Mouse (Mus musculus) neural tube, embryonic 13.5 days (tissue): ENCODE results near the gene Tas1r2. TPM values are rescaled to one million over a fixed set of nuclear protein-coding genes. Genes with fewer than 3 reads are reported as not detected.

Experiments
- ATAC-seq: fragments of 200-750 bp; cut with Nextera tagmentation; 2 replicates; pipeline ENCODE4 v1.8.0; 2017; ENCODE audit warnings: low read depth, mild to moderate bottlenecking, moderate TSS enrichment, moderate library complexity
- H3K27ac ChIP-seq: fragments of 300-500 bp; sonication (generic); replicated peaks from 2 replicates; pipeline ENCODE4 v1.5.1; 2015; ENCODE audit warnings: moderate library complexity, mild to moderate bottlenecking, inconsistent platforms
- H3K27me3 ChIP-seq: fragments of 300-500 bp; sonication (generic); 2 replicates; pipeline ENCODE4 v1.6.1; 2015; ENCODE audit warnings: mild to moderate bottlenecking, inconsistent platforms
- H3K36me3 ChIP-seq: fragments of 300-500 bp; sonication (generic); 2 replicates; pipeline ENCODE4 v1.6.1; 2015; ENCODE audit warnings: mild to moderate bottlenecking, inconsistent platforms
- H3K4me1 ChIP-seq: fragments of 300-500 bp; sonication (generic); replicated peaks from 2 replicates; pipeline ENCODE4 v1.6.1; 2015; ENCODE audit warnings: inconsistent platforms
- H3K4me2 ChIP-seq: fragments of 300-500 bp; sonication (generic); 2 replicates; pipeline ENCODE4 v1.6.1; 2015; ENCODE audit warnings: inconsistent platforms, mild to moderate bottlenecking, moderate library complexity
- H3K4me3 ChIP-seq: fragments of 300-500 bp; sonication (generic); 2 replicates; pipeline ENCODE4 v1.5.1; 2015; ENCODE audit warnings: mild to moderate bottlenecking, inconsistent platforms
- H3K9ac ChIP-seq: fragments of 300-500 bp; sonication (generic); 2 replicates; pipeline ENCODE4 v1.6.1; 2015; ENCODE audit warnings: moderate library complexity, mild to moderate bottlenecking, inconsistent platforms
- H3K9me3 ChIP-seq: fragments of 300-500 bp; sonication (generic); 2 replicates; pipeline ENCODE4 v1.6.1; 2016; ENCODE audit warnings: inconsistent platforms
- WGBS: fragments of 180-500 bp; shearing (Covaris S2); methylation state at CpG from one replicate; pipeline ENCODE4 v1.1.7; 2015; 5-methylcytosine and 5-hydroxymethylcytosine counted together
- polyA plus RNA-seq: library from polyadenylated mRNA; unstranded; fragments of >200 nt; fragmentation: Nextera tagmentation; extraction: Ambion mirVana; gene quantifications from 2 replicates; pipeline ENCODE4 v1.2.1, GENCODE M21; 2015

Gene Tas1r2
- polyA plus RNA-seq, 1 experiment from 2014 or later = not detected

GRCm38 (mm10) chr4:139684639-139685017 is 31.3 kb downstream of the Tas1r2 start:
- H3K36me3 ChIP-seq = no peaks in the 10 kb centered on the region
- no peak overlapping the region for H3K27ac ChIP-seq
- no peak overlapping the region for H3K4me2 ChIP-seq
- H3K9me3 ChIP-seq = peaks cover 7% of the 10 kb centered on the region; the same call in 1 of the 2 replicates
- no peak for ATAC-seq
- no peaks in the 10 kb centered on the region for H3K27me3 ChIP-seq
- H3K4me1 ChIP-seq = 0 out of 2 replicates have a peak, but pooled peaks cover under 1% of the 10 kb centered on the region
- no peak overlapping the region for H3K9ac ChIP-seq
- no peak overlapping the region for H3K4me3 ChIP-seq
- 9% methylated on average over 3 of the region's 3 CpGs for WGBS

- Histone ChIP-seq H3K27ac (no peak overlapping the region), H3K9me3 (no peaks in the 10 kb centered on the region), H3K27me3 (no peaks in the 10 kb centered on the region; the same call in 1 of the 2 replicates), H3K9ac (no peak overlapping the region), H3K4me3 (no peak overlapping the region), H3K4me1 (0 out of 2 replicates have a peak, but pooled peaks cover 6% of the 10 kb centered on the region), H3K4me2 (no peak overlapping the region), H3K36me3 (no peaks in the 10 kb centered on the region)
- WGBS = 54% methylated on average over 9 of the region's 9 CpGs
- ATAC-seq = no peak
Measured at GRCm38 (mm10) chr4:139688058-139688457, 34.7 kb downstream of the Tas1r2 start.

GRCm38 (mm10) chr4:139689627-139690269 is 36.4 kb downstream of the Tas1r2 start:
- 43% methylated on average over 7 of the region's 7 CpGs for WGBS
- H3K36me3 ChIP-seq = no peaks in the 10 kb centered on the region
- no peak for ATAC-seq
- no peaks in the 10 kb centered on the region; the same call in 1 of the 2 replicates for H3K27me3 ChIP-seq
- H3K9ac ChIP-seq = no peak overlapping the region
- no peak overlapping the region for H3K4me3 ChIP-seq
- no peak overlapping the region for H3K27ac ChIP-seq
- H3K4me2 ChIP-seq = no peak overlapping the region
- no peaks in the 10 kb centered on the region for H3K9me3 ChIP-seq
- 0 out of 2 replicates have a peak, but pooled peaks cover 6% of the 10 kb centered on the region for H3K4me1 ChIP-seq

- no peaks in the 10 kb centered on the region for H3K9me3 ChIP-seq
- no peaks in the 10 kb centered on the region for H3K36me3 ChIP-seq
- no peak overlapping the region for H3K4me3 ChIP-seq
- H3K27ac ChIP-seq = no peak overlapping the region
- no peak for ATAC-seq
- no peaks in the 10 kb centered on the region; the same call in 1 of the 2 replicates for H3K27me3 ChIP-seq
- peaks cover 16% of the 10 kb centered on the region for H3K4me1 ChIP-seq
- no peak overlapping the region for H3K4me2 ChIP-seq
- 64% methylated on average over 5 of the region's 5 CpGs for WGBS
- H3K9ac ChIP-seq = no peak overlapping the region
Measured at GRCm38 (mm10) chr4:139693315-139693714, 40.0 kb downstream of the Tas1r2 start.

GRCm38 (mm10) chr4:139697755-139698154 is 44.4 kb downstream of the Tas1r2 start:
- Histone ChIP-seq H3K4me3 (no peak overlapping the region), H3K9me3 (no peaks in the 10 kb centered on the region), H3K4me1 (peaks cover 10% of the 10 kb centered on the region), H3K4me2 (no peak overlapping the region), H3K27ac (no peak overlapping the region), H3K36me3 (no peaks in the 10 kb centered on the region), H3K27me3 (no peaks in the 10 kb centered on the region; the same call in 1 of the 2 replicates), H3K9ac (no peak overlapping the region)
- ATAC-seq = no peak
- WGBS = 1% methylated on average over 9 of the region's 9 CpGs

GRCm38 (mm10) chr4:139698602-139699001 is 45.3 kb downstream of the Tas1r2 start:
- ATAC-seq = no peak
- Histone ChIP-seq H3K9ac (no peak overlapping the region), H3K27me3 (no peaks in the 10 kb centered on the region; the same call in 1 of the 2 replicates), H3K4me2 (no peak overlapping the region), H3K27ac (no peak overlapping the region), H3K36me3 (no peaks in the 10 kb centered on the region), H3K4me1 (peaks cover 10% of the 10 kb centered on the region), H3K9me3 (no peaks in the 10 kb centered on the region), H3K4me3 (no peak overlapping the region)
- WGBS = 57% methylated on average over 8 of the region's 8 CpGs

- WGBS = 72% methylated on average over 4 of the region's 4 CpGs
Measured at GRCm38 (mm10) chr4:139702914-139703313, 49.6 kb downstream of the Tas1r2 start.

GRCm38 (mm10) chr4:139703468-139703867 is 50.1 kb downstream of the Tas1r2 start:
- H3K27ac ChIP-seq = no peak overlapping the region
- H3K27me3 ChIP-seq = no peaks in the 10 kb centered on the region
- ATAC-seq = no peak
- H3K4me2 ChIP-seq = no peak overlapping the region
- H3K4me1 ChIP-seq = no peaks in the 10 kb centered on the region
- H3K9ac ChIP-seq = no peak overlapping the region
- no peak overlapping the region for H3K4me3 ChIP-seq
- no peaks in the 10 kb centered on the region for H3K36me3 ChIP-seq
- no peaks in the 10 kb centered on the region for H3K9me3 ChIP-seq
- 84% methylated on average over 11 of the region's 11 CpGs for WGBS

More at GRCm38 (mm10) chr4:139702914-139703313, 49.6 kb downstream of the Tas1r2 start:
- H3K27ac ChIP-seq = no peak overlapping the region
- no peaks in the 10 kb centered on the region for H3K27me3 ChIP-seq
- no peak overlapping the region for H3K4me2 ChIP-seq
- H3K36me3 ChIP-seq = no peaks in the 10 kb centered on the region
- no peak for ATAC-seq
- H3K4me1 ChIP-seq = peaks cover 3% of the 10 kb centered on the region
- no peak overlapping the region for H3K4me3 ChIP-seq
- no peak overlapping the region for H3K9ac ChIP-seq
- H3K9me3 ChIP-seq = no peaks in the 10 kb centered on the region

- peaks cover 8% of the 10 kb centered on the region for H3K4me1 ChIP-seq
- H3K36me3 ChIP-seq = no peaks in the 10 kb centered on the region
- H3K4me3 ChIP-seq = no peak overlapping the region
- no peak for ATAC-seq
- no peaks in the 10 kb centered on the region for H3K27me3 ChIP-seq
- no peaks in the 10 kb centered on the region for H3K9me3 ChIP-seq
- no peak overlapping the region for H3K4me2 ChIP-seq
- no peak overlapping the region for H3K27ac ChIP-seq
- H3K9ac ChIP-seq = no peak overlapping the region
- WGBS = 89% methylated on average over 5 of the region's 5 CpGs
Measured at GRCm38 (mm10) chr4:139705986-139706385, 52.6 kb downstream of the Tas1r2 start.

- Histone ChIP-seq H3K36me3 (no peaks in the 10 kb centered on the region), H3K9ac (no peak overlapping the region), H3K27me3 (no peaks in the 10 kb centered on the region), H3K9me3 (no peaks in the 10 kb centered on the region), H3K27ac (peak overlapping the region; percentile 52; the same call in 1 of the 2 replicates), H3K4me1 (peaks cover 18% of the 10 kb centered on the region), H3K4me3 (no peak overlapping the region), H3K4me2 (peak overlapping the region; percentile 20)
- 0 out of 2 replicates have a peak, but pooled peaks have one; percentile 40 for ATAC-seq
- WGBS = 24% methylated on average over 25 of the region's 25 CpGs
Measured at GRCm38 (mm10) chr4:139710467-139711334, 57.4 kb downstream of the Tas1r2 start.

GRCm38 (mm10) chr4:139715241-139715932 is 62.0 kb downstream of the Tas1r2 start:
- 42% methylated on average over 13 of the region's 13 CpGs for WGBS
- ATAC-seq = no peak
- no peak overlapping the region for H3K4me3 ChIP-seq

More at GRCm38 (mm10) chr4:139715241-139715932, 62.0 kb downstream of the Tas1r2 start:
- H3K4me2 ChIP-seq = no peak overlapping the region
- no peaks in the 10 kb centered on the region for H3K27me3 ChIP-seq
- H3K27ac ChIP-seq = no peak overlapping the region
- H3K36me3 ChIP-seq = no peaks in the 10 kb centered on the region
- H3K9me3 ChIP-seq = no peaks in the 10 kb centered on the region
- peaks cover 16% of the 10 kb centered on the region for H3K4me1 ChIP-seq
- no peak overlapping the region for H3K9ac ChIP-seq
